Mouse (Mus musculus): ENCODE results near the gene Cdkn2aipnl. TPM values are rescaled to one million over a fixed set of nuclear protein-coding genes. Genes with fewer than 3 reads are reported as not detected.

The Cdkn2aipnl gene
- polyA plus RNA-seq, 1 experiment from 2014 or later = 32.2 TPM

DNA sequence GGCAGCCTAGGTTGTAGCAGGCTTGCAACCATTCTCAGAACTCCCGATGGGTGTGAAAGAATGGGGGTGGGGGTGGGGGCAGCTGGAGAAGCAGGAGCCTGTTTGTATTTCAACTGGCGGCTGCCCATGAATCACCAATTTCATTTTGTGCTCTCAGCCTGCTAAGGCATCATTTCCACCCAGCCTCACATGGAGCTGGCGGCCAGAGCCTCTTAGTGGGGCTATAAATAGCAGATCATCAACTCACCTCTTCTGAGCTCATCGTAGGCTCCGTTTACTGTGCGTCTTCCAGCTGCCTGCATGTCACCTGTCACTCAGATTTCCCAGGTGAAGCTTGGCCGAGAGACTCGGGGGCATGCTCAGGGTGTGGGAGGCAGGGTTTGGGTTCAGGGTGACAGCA lies 21.9 kb upstream of the Cdkn2aipnl start:
- DNase-seq (ENCODE audit: low read depth, low spot score) = no peak
- peak; percentile 53 for ATAC-seq
- CTCF ChIA-PET = interaction anchor here (0.8 to 3.4 kb wide), 4 partner anchors 9 to 22 kb away, joined by 3 to 12 read pairs (median 8); partner anchors contain the start of gene Cdkn2aipnl

DNA sequence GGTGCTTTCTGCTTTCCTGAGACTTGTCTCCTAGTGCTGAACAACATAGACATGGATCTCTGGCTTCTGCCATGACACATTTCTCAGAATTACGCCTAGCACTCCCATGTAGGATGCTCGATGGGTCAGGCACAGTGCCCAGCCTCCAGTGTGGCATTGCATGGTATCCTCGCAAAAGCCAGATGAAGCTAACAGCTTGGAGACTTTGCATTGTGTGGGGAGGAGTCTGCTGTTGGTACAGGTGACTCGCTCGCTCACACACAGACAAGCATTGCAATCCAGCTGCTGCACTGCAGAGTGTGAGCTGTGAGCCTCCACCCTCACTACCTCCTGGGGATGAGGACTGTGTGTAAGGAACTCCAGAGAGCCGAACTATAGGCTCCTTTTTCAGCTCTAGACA lies 21.3 kb upstream of the Cdkn2aipnl start:
- POLR2A ChIA-PET = interaction anchor here (0.8 to 2.0 kb wide), 4 partner anchors 21 to 88 kb away, joined by 3 to 8 read pairs (median 4); partner anchors contain the start of gene Jade2

More for the DNA sequence above, 21.9 kb upstream of the Cdkn2aipnl start:
- no peak for TF ChIP-seq CTCF (IDR thresholded peaks at IDR 0.05)
- in situ Hi-C loops (cut with MboI; ENCODE audit: low pct_unique_long_range_greater_than_20kb) = no loop called here
- H3K27me3 ChIP-seq = no peaks in the 10 kb centered on the region
- POLR2A ChIA-PET = interaction anchor here (1.2 to 2.0 kb wide), 3 partner anchors 21 to 88 kb away, joined by 4 to 8 read pairs (median 4); partner anchors contain the start of gene Jade2

DNA sequence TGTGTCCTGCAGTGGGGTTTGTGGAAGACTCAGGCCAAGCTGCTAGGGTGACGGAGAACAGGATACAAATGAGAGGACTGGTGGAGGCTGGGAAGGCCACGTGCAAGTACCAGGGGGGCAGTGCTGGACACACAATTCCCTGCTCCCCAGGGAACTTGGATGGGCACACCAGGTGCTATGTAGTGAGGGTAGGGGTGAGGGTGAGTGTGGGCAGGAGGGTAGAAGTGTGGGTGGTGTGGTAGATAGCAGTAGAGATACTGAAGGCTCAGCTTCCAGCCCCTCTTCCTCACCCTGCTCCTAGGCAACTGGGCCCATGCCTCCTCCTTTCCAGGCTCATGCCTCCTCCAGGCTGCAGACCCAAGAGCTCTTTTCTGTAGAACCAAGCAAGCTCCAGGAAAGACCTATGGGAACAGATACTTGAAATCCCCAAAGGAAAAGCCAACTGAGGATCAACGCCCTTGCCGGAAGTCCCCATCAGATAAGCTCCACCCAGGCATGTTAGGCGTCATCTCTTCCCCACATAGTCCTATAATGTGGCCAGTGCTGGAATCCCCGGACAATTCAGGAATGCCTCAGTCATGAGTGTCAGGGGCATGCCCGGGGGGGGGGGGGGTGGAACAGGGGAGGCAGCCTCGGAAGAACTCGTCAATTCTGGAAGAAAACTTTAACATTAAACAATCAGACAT lies 18.2 kb upstream of the Cdkn2aipnl start:
- in situ Hi-C loops (cut with MboI; ENCODE audit: low pct_unique_long_range_greater_than_20kb) = no loop called here
- ATAC-seq = no peak
- POLR2A ChIA-PET = no interaction called here
- CTCF ChIA-PET = interaction anchor here (0.6 to 1.6 kb wide), 7 partner anchors 8 to 1692 kb away, joined by 3 to 6 read pairs (median 3); no protein-coding TSS in a partner anchor
- H3K27me3 ChIP-seq = no peaks in the 10 kb centered on the region
- no peak for DNase-seq (ENCODE audit: low read depth, low spot score)
- TF ChIP-seq CTCF (IDR thresholded peaks at IDR 0.05) = no peak

More for the DNA sequence above, 21.3 kb upstream of the Cdkn2aipnl start:
- no peaks in the 10 kb centered on the region for H3K27me3 ChIP-seq
- ATAC-seq = no peak
- no peak for DNase-seq (ENCODE audit: low read depth, low spot score)
- CTCF ChIA-PET = interaction anchor here (1.5 to 3.4 kb wide), 3 partner anchors 9 to 21 kb away, joined by 5 to 12 read pairs (median 11); partner anchors contain the start of gene Cdkn2aipnl
- TF ChIP-seq CTCF (IDR thresholded peaks at IDR 0.05) = no peak
- in situ Hi-C loops (cut with MboI; ENCODE audit: low pct_unique_long_range_greater_than_20kb) = no loop called here

DNA sequence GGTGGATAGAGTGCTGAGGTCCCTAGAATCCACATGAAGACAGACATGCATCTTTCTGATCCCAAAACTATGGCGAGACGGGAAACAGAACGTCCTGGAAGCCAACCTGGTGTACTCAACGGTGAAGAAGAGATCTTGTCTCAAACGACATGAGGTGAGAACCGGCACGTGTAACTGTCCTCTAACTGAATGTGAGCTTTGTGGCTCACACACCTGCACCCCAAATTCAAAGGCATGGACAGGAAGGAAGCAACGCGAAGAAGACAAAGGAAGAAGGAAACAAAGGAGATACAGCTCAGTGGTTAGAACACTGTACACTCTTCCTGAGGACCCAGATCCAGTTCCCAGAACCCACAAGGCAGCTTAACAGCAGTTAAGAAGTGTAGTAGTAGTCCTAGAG lies 17.5 kb upstream of the Cdkn2aipnl start:
- no peak for TF ChIP-seq CTCF (IDR thresholded peaks at IDR 0.05)
- ATAC-seq (no peak), DNase-seq (ENCODE audit: low read depth, low spot score) (no peak)
- H3K27me3 ChIP-seq = no peaks in the 10 kb centered on the region
- in situ Hi-C loops (cut with MboI; ENCODE audit: low pct_unique_long_range_greater_than_20kb) = no loop called here
- ChIA-PET POLR2A (no interaction called here), CTCF (interaction anchor here (0.6 to 1.6 kb wide), 7 partner anchors 9 to 1693 kb away, joined by 3 to 6 read pairs (median 3); no protein-coding TSS in a partner anchor)

DNA sequence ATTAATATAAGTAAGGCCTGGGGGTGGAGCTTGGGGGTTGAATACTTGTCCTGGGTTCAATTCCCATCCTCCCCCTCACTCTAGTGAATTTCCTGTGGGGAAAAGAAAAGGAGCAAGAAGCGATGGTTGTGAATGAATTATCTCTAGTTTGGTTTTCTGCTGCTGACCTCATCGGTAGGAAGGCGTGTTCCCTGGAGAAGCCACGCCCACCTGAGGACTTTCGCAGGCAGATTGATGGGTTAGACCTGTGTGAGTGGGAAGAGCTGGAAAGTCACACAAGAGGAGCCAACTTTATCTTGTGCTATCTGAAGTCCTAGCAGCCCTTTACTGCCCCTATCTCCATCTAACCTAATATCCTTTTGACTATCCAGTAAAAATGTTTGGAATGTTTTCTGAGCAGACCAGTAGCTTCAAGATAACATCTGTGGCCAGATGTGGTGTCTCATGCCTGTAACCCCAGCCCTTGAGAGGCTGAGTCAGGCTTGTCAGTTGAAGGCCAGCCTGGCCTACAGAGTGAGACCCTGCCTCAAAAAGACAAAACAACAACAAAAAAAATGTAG lies 15.5 kb upstream of the Cdkn2aipnl start:
- CTCF ChIA-PET = no interaction called here

DNA sequence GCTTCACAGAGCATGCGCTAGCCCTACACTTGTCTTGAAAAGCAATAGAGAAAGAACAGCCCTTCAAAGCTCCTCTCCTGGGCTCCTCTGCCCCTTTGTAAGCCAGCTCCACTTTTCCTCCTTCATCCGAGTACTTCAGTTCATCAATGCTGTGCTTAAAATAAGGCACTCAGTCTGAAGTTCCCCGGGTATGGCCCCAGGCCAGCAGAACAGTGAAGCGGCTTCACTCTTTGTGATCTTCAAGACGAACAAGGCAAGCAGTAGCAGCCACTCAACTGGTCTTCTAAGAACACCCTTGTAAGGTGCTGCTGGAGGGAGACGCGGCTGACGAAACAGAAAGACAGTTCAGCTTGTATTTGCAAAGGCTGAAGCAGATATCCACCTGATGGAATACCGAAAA lies 11.3 kb upstream of the Cdkn2aipnl start:
- ChIA-PET CTCF (no interaction called here), POLR2A (no interaction called here)
- no peaks in the 10 kb centered on the region for H3K27me3 ChIP-seq
- in situ Hi-C loops (cut with MboI; ENCODE audit: low pct_unique_long_range_greater_than_20kb) = no loop called here
- no peak for TF ChIP-seq CTCF (IDR thresholded peaks at IDR 0.05)
- ATAC-seq (no peak), DNase-seq (ENCODE audit: low read depth, low spot score) (no peak)

More for the DNA sequence above, 15.5 kb upstream of the Cdkn2aipnl start:
- no peaks in the 10 kb centered on the region for H3K27me3 ChIP-seq
- ATAC-seq (no peak), DNase-seq (ENCODE audit: low read depth, low spot score) (no peak)
- no peak for TF ChIP-seq CTCF (IDR thresholded peaks at IDR 0.05)
- POLR2A ChIA-PET = no interaction called here
- in situ Hi-C loops (cut with MboI; ENCODE audit: low pct_unique_long_range_greater_than_20kb) = no loop called here

DNA sequence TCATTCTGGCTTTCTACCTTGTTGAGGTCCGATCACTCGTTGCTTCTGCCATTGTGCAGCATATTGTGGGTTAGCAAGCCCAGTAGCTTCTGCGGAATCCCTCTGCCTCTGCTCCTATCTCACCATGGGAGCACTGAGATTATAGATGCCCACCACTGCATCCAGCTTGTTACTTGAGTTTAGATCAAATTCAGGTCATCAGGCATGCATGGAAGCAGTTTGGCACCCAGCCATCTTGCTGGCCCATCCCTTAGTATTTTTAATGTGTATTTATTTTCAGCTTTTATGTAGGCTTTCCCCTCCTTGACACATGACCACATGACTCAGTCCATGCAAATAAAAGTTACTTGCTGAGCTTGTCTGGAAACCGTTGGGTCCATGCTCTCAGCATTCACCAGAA lies 9.7 kb upstream of the Cdkn2aipnl start:
- ATAC-seq (no peak), DNase-seq (ENCODE audit: low read depth, low spot score) (no peak)
- ChIA-PET POLR2A (no interaction called here), CTCF (interaction anchor here (2.2 to 2.3 kb wide), 2 partner anchors 8 to 12 kb away, joined by 6 to 11 read pairs; no protein-coding TSS in a partner anchor)
- in situ Hi-C loops (cut with MboI; ENCODE audit: low pct_unique_long_range_greater_than_20kb) = no loop called here
- TF ChIP-seq CTCF (IDR thresholded peaks at IDR 0.05) = no peak
- H3K27me3 ChIP-seq = no peaks in the 10 kb centered on the region

DNA sequence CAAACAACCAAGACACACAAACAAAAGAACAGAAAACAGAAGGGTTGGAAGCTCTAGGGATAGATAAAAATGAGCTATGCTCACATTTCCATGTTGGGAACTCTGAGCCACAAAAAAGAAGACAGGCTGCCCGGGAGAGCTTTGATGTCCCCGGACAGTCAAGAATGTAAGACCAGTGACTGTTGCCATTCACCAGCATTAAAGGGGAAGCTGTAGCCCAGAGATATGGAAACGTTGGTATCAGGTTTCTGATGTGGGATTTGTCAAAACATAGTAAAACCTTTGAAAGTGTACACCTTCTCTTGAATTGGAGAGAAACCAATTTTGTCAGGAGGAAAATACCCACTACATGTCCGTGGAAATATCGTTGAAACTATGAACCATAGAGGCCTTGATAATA lies 8.0 kb upstream of the Cdkn2aipnl start:
- in situ Hi-C loops (cut with MboI; ENCODE audit: low pct_unique_long_range_greater_than_20kb) = no loop called here
- ChIA-PET POLR2A (interaction anchor here (1.7 kb wide), 1 partner anchor 103 kb away, joined by 5 read pairs; the partner anchor contains the start of gene Jade2), CTCF (interaction anchor here (1.1 to 2.3 kb wide), 4 partner anchors 10 to 99 kb away, joined by 3 to 6 read pairs (median 4); no protein-coding TSS in a partner anchor)
- H3K27me3 ChIP-seq = no peaks in the 10 kb centered on the region
- DNase-seq (ENCODE audit: low read depth, low spot score) = no peak
- no peak for ATAC-seq
- no peak for TF ChIP-seq CTCF (IDR thresholded peaks at IDR 0.05)

DNA sequence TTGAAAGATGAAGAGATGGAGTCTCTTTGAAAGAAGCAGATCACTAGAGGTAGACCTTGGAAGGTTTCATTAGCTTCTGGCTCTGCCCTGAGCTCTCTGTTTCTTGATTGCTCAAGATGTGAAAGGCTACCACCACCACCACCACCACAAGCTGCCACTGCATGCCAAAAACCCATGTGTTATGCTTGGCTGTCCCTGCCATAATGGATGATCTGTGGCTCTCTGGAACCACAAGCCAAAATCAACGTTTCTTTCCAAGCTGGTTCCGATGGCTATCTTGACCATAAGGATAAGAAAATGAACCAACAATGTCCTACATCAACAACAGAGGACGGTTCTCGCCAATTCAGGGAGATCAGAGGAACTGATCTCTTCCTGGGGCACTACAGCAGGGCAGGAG lies 7.4 kb upstream of the Cdkn2aipnl start:
- ATAC-seq (no peak), DNase-seq (ENCODE audit: low read depth, low spot score) (no peak)
- POLR2A ChIA-PET = interaction anchor here (1.0 to 1.7 kb wide), 2 partner anchors 86 to 103 kb away, joined by 3 to 5 read pairs; partner anchors contain the start of gene Jade2
- no peak for TF ChIP-seq CTCF (IDR thresholded peaks at IDR 0.05)
- CTCF ChIA-PET = interaction anchor here (1.2 to 2.3 kb wide), 3 partner anchors 10 to 91 kb away, joined by 3 to 6 read pairs (median 4); no protein-coding TSS in a partner anchor
- no peaks in the 10 kb centered on the region for H3K27me3 ChIP-seq
- in situ Hi-C loops (cut with MboI; ENCODE audit: low pct_unique_long_range_greater_than_20kb) = no loop called here

DNA sequence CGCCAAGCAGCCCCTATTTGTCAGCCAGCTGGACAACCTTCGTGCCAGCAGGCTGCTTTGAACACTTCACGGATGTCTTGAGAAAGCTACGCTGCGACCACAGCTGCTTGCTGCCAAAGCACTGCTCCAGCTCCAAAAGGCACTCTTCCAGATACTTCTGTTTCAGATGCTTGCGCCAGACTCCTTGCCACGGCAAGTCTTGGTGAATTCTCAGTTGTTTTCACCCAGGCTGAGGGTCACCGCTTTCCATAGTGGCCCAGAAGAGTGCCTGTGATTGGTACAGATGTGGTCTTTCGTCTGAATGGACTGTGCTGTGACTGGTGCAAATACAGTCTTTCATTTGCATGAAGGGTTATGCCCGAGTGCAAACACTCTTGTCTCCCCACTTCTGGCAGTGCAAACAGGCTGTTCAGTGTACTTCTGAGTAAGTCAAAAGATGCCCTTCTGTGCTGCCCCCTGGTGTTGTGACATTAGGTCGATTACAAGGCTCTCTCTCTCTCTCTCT lies 6.4 kb upstream of the Cdkn2aipnl start:
- H3K27me3 ChIP-seq = no peaks in the 10 kb centered on the region
- in situ Hi-C loops (cut with MboI; ENCODE audit: low pct_unique_long_range_greater_than_20kb) = no loop called here
- POLR2A ChIA-PET = interaction anchor here (0.6 to 1.7 kb wide), 3 partner anchors 87 to 210 kb away, joined by 3 to 5 read pairs (median 3); partner anchors contain the start of gene Jade2
- DNase-seq (ENCODE audit: low read depth, low spot score) (no peak), ATAC-seq (no peak)
- TF ChIP-seq CTCF (IDR thresholded peaks at IDR 0.05) = peak; percentile 44
- CTCF ChIA-PET = interaction anchor here (0.8 to 1.8 kb wide), 3 partner anchors 16 to 141 kb away, joined by 3 to 5 read pairs (median 3); no protein-coding TSS in a partner anchor

Measured in Patski (cell line).